Mouse (Mus musculus) limb, embryonic 15.5 days (tissue): ENCODE measurements around the gene Fbxl21. TPM values are rescaled to one million over a fixed set of nuclear protein-coding genes. Genes with fewer than 3 reads are reported as not detected.

ENCODE experiments used
- ATAC-seq: fragments of 200-750 bp; cut with Nextera tagmentation; 2 replicates; pipeline ENCODE4 v1.8.0; 2017; ENCODE audit warnings: low read depth, moderate TSS enrichment; ENCODE audit not compliant: insufficient number of reproducible peaks, low FRiP score, low TSS enrichment
- H3K27ac ChIP-seq: fragments of 300-500 bp; sonication (generic); 2 replicates; pipeline ENCODE4 v1.5.1; 2015; ENCODE audit warnings: moderate library complexity, mild to moderate bottlenecking, inconsistent platforms
- H3K27me3 ChIP-seq: fragments of 300-500 bp; sonication (generic); 2 replicates; pipeline ENCODE4 v1.6.1; 2015; ENCODE audit warnings: inconsistent platforms
- H3K36me3 ChIP-seq: fragments of 300-500 bp; sonication (generic); 2 replicates; pipeline ENCODE4 v1.6.1; 2015; ENCODE audit warnings: inconsistent platforms
- H3K4me1 ChIP-seq: fragments of 300-500 bp; sonication (generic); 2 replicates; pipeline ENCODE4 v1.6.1; 2015; ENCODE audit warnings: inconsistent platforms
- H3K4me2 ChIP-seq: fragments of 300-500 bp; sonication (generic); 2 replicates; pipeline ENCODE4 v1.6.1; 2015; ENCODE audit warnings: mild to moderate bottlenecking, inconsistent platforms
- H3K4me3 ChIP-seq: fragments of 300-500 bp; sonication (generic); 2 replicates; pipeline ENCODE4 v1.5.1; 2015; ENCODE audit warnings: mild to moderate bottlenecking, inconsistent platforms
- H3K9ac ChIP-seq: fragments of 300-500 bp; sonication (generic); 2 replicates; pipeline ENCODE4 v1.6.1; 2015; ENCODE audit warnings: inconsistent platforms
- H3K9me3 ChIP-seq: fragments of 300-500 bp; sonication (generic); 2 replicates; pipeline ENCODE4 v1.6.1; 2016; ENCODE audit warnings: inconsistent platforms
- WGBS: fragments of 180-500 bp; shearing (Covaris S2); methylation state at CpG from one replicate; pipeline ENCODE4 v1.1.7; 2015; 5-methylcytosine and 5-hydroxymethylcytosine counted together
- polyA plus RNA-seq: library from polyadenylated mRNA; unstranded; fragments of >200 nt; fragmentation: Nextera tagmentation; extraction: Ambion mirVana; gene quantifications from 2 replicates; pipeline ENCODE4 v1.2.1, GENCODE M21; 2015

The Fbxl21 gene
- polyA plus RNA-seq, 1 experiment from 2014 or later, result 1.7 TPM

- ATAC-seq, result no peak
- Histone ChIP-seq H3K4me2 (no peak overlapping the region), H3K27ac (no peak overlapping the region), H3K9me3 (no peaks in the 10 kb centered on the region), H3K4me3 (no peak overlapping the region), H3K9ac (no peak overlapping the region), H3K36me3 (no peaks in the 10 kb centered on the region), H3K4me1 (peaks cover 2% of the 10 kb centered on the region; the same call in 1 of the 2 replicates), H3K27me3 (no peaks in the 10 kb centered on the region)
- WGBS, result 81% methylated on average over 6 of the region's 6 CpGs
Observed at GRCm38 (mm10) chr13:56559841-56560370, 37.6 kb downstream of the Fbxl21 start.

GRCm38 (mm10) chr13:56561129-56561528, 38.9 kb downstream of the Fbxl21 start:
- 72% methylated on average over 8 of the region's 8 CpGs for WGBS
- H3K27ac ChIP-seq, result no peak overlapping the region

GRCm38 (mm10) chr13:56563075-56563474, 40.8 kb downstream of the Fbxl21 start:
- ATAC-seq, result no peak
- Histone ChIP-seq H3K9me3 (no peaks in the 10 kb centered on the region), H3K36me3 (no peaks in the 10 kb centered on the region), H3K9ac (no peak overlapping the region), H3K4me3 (no peak overlapping the region), H3K4me2 (no peak overlapping the region), H3K4me1 (peaks cover 6% of the 10 kb centered on the region), H3K27me3 (no peaks in the 10 kb centered on the region), H3K27ac (no peak overlapping the region)
- WGBS, result 44% methylated on average over 6 of the region's 6 CpGs

More at GRCm38 (mm10) chr13:56561129-56561528, 38.9 kb downstream of the Fbxl21 start:
- Histone ChIP-seq H3K36me3 (no peaks in the 10 kb centered on the region), H3K9me3 (no peaks in the 10 kb centered on the region), H3K4me2 (no peak overlapping the region), H3K27me3 (no peaks in the 10 kb centered on the region), H3K4me3 (no peak overlapping the region), H3K4me1 (peaks cover 2% of the 10 kb centered on the region), H3K9ac (no peak overlapping the region)
- ATAC-seq, result no peak

- no peaks in the 10 kb centered on the region for H3K36me3 ChIP-seq
- no peak overlapping the region for H3K4me3 ChIP-seq
- H3K27ac ChIP-seq, result peak overlapping the region; percentile 67; the same call in 1 of the 2 replicates
- no peaks in the 10 kb centered on the region for H3K27me3 ChIP-seq
- peaks cover 6% of the 10 kb centered on the region for H3K4me1 ChIP-seq
- no peaks in the 10 kb centered on the region for H3K9me3 ChIP-seq
- H3K9ac ChIP-seq, result no peak overlapping the region
- ATAC-seq, result peak; percentile 32; the same call in 1 of the 2 replicates
- WGBS, result 28% methylated on average over 10 of the region's 10 CpGs
- H3K4me2 ChIP-seq, result no peak overlapping the region
Observed at GRCm38 (mm10) chr13:56566336-56566735, 44.1 kb downstream of the Fbxl21 start.

GRCm38 (mm10) chr13:56571645-56572044, 49.4 kb downstream of the Fbxl21 start:
- Histone ChIP-seq H3K36me3 (no peaks in the 10 kb centered on the region), H3K4me2 (no peak overlapping the region), H3K4me3 (no peak overlapping the region), H3K27ac (no peak overlapping the region), H3K27me3 (no peaks in the 10 kb centered on the region), H3K9ac (no peak overlapping the region), H3K4me1 (peaks cover 23% of the 10 kb centered on the region), H3K9me3 (no peaks in the 10 kb centered on the region)
- no peak for ATAC-seq
- WGBS, result 79% methylated on average over 8 of the region's 8 CpGs

GRCm38 (mm10) chr13:56575074-56575473, 52.8 kb downstream of the Fbxl21 start:
- peaks cover 23% of the 10 kb centered on the region for H3K4me1 ChIP-seq
- H3K9me3 ChIP-seq, result no peaks in the 10 kb centered on the region
- H3K4me3 ChIP-seq, result no peak overlapping the region
- 82% methylated on average over 4 of the region's 4 CpGs for WGBS
- no peak overlapping the region for H3K4me2 ChIP-seq
- H3K36me3 ChIP-seq, result no peaks in the 10 kb centered on the region
- no peak for ATAC-seq
- no peaks in the 10 kb centered on the region for H3K27me3 ChIP-seq
- no peak overlapping the region for H3K9ac ChIP-seq
- H3K27ac ChIP-seq, result no peak overlapping the region

- Histone ChIP-seq H3K4me3 (no peak overlapping the region), H3K9me3 (no peaks in the 10 kb centered on the region), H3K9ac (no peak overlapping the region), H3K36me3 (no peaks in the 10 kb centered on the region), H3K27me3 (no peaks in the 10 kb centered on the region), H3K27ac (peak overlapping the region; percentile 67), H3K4me1 (peaks cover 25% of the 10 kb centered on the region), H3K4me2 (no peak overlapping the region)
- WGBS, result 49% methylated on average over 12 of the region's 12 CpGs
- ATAC-seq, result no peak; the same call in 1 of the 2 replicates
Observed at GRCm38 (mm10) chr13:56575701-56576321, 53.5 kb downstream of the Fbxl21 start.

- peaks cover 42% of the 10 kb centered on the region for H3K4me1 ChIP-seq
Observed at GRCm38 (mm10) chr13:56578097-56578496, 55.8 kb downstream of the Fbxl21 start.

GRCm38 (mm10) chr13:56580450-56580849, 58.2 kb downstream of the Fbxl21 start:
- 78% methylated on average over 5 of the region's 5 CpGs for WGBS
- Histone ChIP-seq H3K36me3 (no peaks in the 10 kb centered on the region), H3K4me2 (no peak overlapping the region), H3K9me3 (no peaks in the 10 kb centered on the region), H3K9ac (no peak overlapping the region), H3K27ac (peak overlapping the region; percentile 91), H3K4me3 (no peak overlapping the region), H3K27me3 (no peaks in the 10 kb centered on the region), H3K4me1 (peaks cover 39% of the 10 kb centered on the region)
- ATAC-seq, result no peak

More at GRCm38 (mm10) chr13:56578097-56578496, 55.8 kb downstream of the Fbxl21 start:
- H3K4me3 ChIP-seq, result no peak overlapping the region
- no peaks in the 10 kb centered on the region for H3K9me3 ChIP-seq
- no peaks in the 10 kb centered on the region for H3K27me3 ChIP-seq
- H3K9ac ChIP-seq, result no peak overlapping the region
- no peak for ATAC-seq
- no peak overlapping the region for H3K4me2 ChIP-seq
- 54% methylated on average over 5 of the region's 5 CpGs for WGBS
- no peak overlapping the region for H3K27ac ChIP-seq
- no peaks in the 10 kb centered on the region for H3K36me3 ChIP-seq

- Histone ChIP-seq H3K9ac (no peak overlapping the region), H3K4me2 (no peak overlapping the region), H3K4me1 (peaks cover 30% of the 10 kb centered on the region), H3K27ac (peak overlapping the region; percentile 91), H3K9me3 (no peaks in the 10 kb centered on the region), H3K36me3 (no peaks in the 10 kb centered on the region), H3K27me3 (no peaks in the 10 kb centered on the region), H3K4me3 (no peak overlapping the region)
- WGBS, result 9% methylated on average over 3 of the region's 3 CpGs
- ATAC-seq, result no peak
Observed at GRCm38 (mm10) chr13:56581512-56581911, 59.2 kb downstream of the Fbxl21 start.

- no peaks in the 10 kb centered on the region for H3K9me3 ChIP-seq
- no peaks in the 10 kb centered on the region for H3K36me3 ChIP-seq
- no peak overlapping the region for H3K9ac ChIP-seq
- no peaks in the 10 kb centered on the region for H3K27me3 ChIP-seq
- H3K4me3 ChIP-seq, result 0 out of 2 replicates have a peak overlapping the region, but pooled peaks have one; percentile 9
- 0% methylated on average over 6 of the region's 6 CpGs for WGBS
- H3K4me2 ChIP-seq, result peak overlapping the region; percentile 36
- ATAC-seq, result peak; percentile 96
- H3K4me1 ChIP-seq, result peaks cover 28% of the 10 kb centered on the region
- peak overlapping the region; percentile 91 for H3K27ac ChIP-seq
Observed at GRCm38 (mm10) chr13:56581961-56582434, 59.7 kb downstream of the Fbxl21 start.

GRCm38 (mm10) chr13:56582720-56583119, 60.4 kb downstream of the Fbxl21 start:
- Histone ChIP-seq H3K4me2 (no peak overlapping the region), H3K27ac (peak overlapping the region; percentile 91), H3K4me3 (no peak overlapping the region), H3K9ac (no peak overlapping the region), H3K36me3 (no peaks in the 10 kb centered on the region), H3K9me3 (no peaks in the 10 kb centered on the region), H3K27me3 (no peaks in the 10 kb centered on the region), H3K4me1 (peaks cover 28% of the 10 kb centered on the region)
- no peak for ATAC-seq
- 16% methylated on average over 3 of the region's 3 CpGs for WGBS
